Mouse (Mus musculus): ENCODE data around the gene Polr2g. TPM values are rescaled to one million over a fixed set of nuclear protein-coding genes. Genes with fewer than 3 reads are reported as not detected.
A peak's percentile ranks its signal among the peaks of the same experiment; 100 is the strongest.

The Polr2g gene
- total and polyA plus RNA-seq, 3 experiments = 53.4 to 56.3 (median 55.1) TPM

GRCm38 (mm10) chr19:8790171-8790570 lies 8.2 kb downstream of the Polr2g start:
- no peaks in the 10 kb centered on the region for H3K4me1 ChIP-seq (ENCODE audit: control insufficient read depth, insufficient read depth, low read length)
- H3K27ac ChIP-seq = no peak overlapping the region
- H3K4me3 ChIP-seq = no peak overlapping the region
- whole genome bisulfite sequencing = 75% methylated on average over 7 of the region's 7 CpGs
- TF ChIP-seq POLR2A (IDR thresholded peaks at IDR 0.05; ENCODE audit: insufficient read depth, low read depth, low read length) = no peak
- no peak for TF ChIP-seq EP300 (IDR thresholded peaks at IDR 0.05; ENCODE audit: insufficient read depth, low read depth, low read length)
- TF ChIP-seq CTCF (IDR thresholded peaks at IDR 0.05) = no peak
- intact Hi-C loops (cut with DNase I) = no loop called here
- H3K79me2 ChIP-seq (replicated peaks; ENCODE audit: control insufficient read depth, insufficient read depth, low read length) = no peaks in the 10 kb centered on the region
- H3K36me3 ChIP-seq (ENCODE audit: control insufficient read depth, insufficient read depth, low read length) = no peaks in the 10 kb centered on the region
- no peaks in the 10 kb centered on the region for H3K27me3 ChIP-seq (ENCODE audit: control insufficient read depth, insufficient read depth, low read length)
- no peak for DNase-seq
- H3K9ac ChIP-seq (ENCODE audit: low read depth, low read length) = no peak overlapping the region

- no peak for DNase-seq
- H3K79me2 ChIP-seq (replicated peaks; ENCODE audit: control insufficient read depth, insufficient read depth, low read length) = no peaks in the 10 kb centered on the region
- H3K4me3 ChIP-seq = no peak overlapping the region
- H3K36me3 ChIP-seq (ENCODE audit: control insufficient read depth, insufficient read depth, low read length) = no peaks in the 10 kb centered on the region
- H3K27me3 ChIP-seq (ENCODE audit: control insufficient read depth, insufficient read depth, low read length) = no peaks in the 10 kb centered on the region
- intact Hi-C loops (cut with DNase I) = no loop called here
- WGBS = 47% methylated on average over 1 of the region's 1 CpGs
- no peak overlapping the region for H3K9ac ChIP-seq (ENCODE audit: low read depth, low read length)
- TF ChIP-seq POLR2A (IDR thresholded peaks at IDR 0.05; ENCODE audit: insufficient read depth, low read depth, low read length) = no peak
- no peak for TF ChIP-seq EP300 (IDR thresholded peaks at IDR 0.05; ENCODE audit: insufficient read depth, low read depth, low read length)
- TF ChIP-seq CTCF (IDR thresholded peaks at IDR 0.05) = no peak
- no peak overlapping the region for H3K27ac ChIP-seq
- no peaks in the 10 kb centered on the region for H3K4me1 ChIP-seq (ENCODE audit: control insufficient read depth, insufficient read depth, low read length)
Measured at GRCm38 (mm10) chr19:8789171-8789570, 9.2 kb downstream of the Polr2g start.

GRCm38 (mm10) chr19:8788521-8788920 lies 9.9 kb downstream of the Polr2g start:
- Histone ChIP-seq H3K27me3 (ENCODE audit: control insufficient read depth, insufficient read depth, low read length) (no peaks in the 10 kb centered on the region), H3K79me2 (replicated peaks; ENCODE audit: control insufficient read depth, insufficient read depth, low read length) (no peaks in the 10 kb centered on the region), H3K36me3 (ENCODE audit: control insufficient read depth, insufficient read depth, low read length) (no peaks in the 10 kb centered on the region), H3K9ac (ENCODE audit: low read depth, low read length) (no peak overlapping the region), H3K4me1 (ENCODE audit: control insufficient read depth, insufficient read depth, low read length) (no peaks in the 10 kb centered on the region), H3K4me3 (no peak overlapping the region), H3K27ac (no peak overlapping the region)
- 51% methylated on average over 3 of the region's 3 CpGs for whole genome bisulfite sequencing
- TF ChIP-seq CTCF (IDR thresholded peaks at IDR 0.05) = no peak
- no peak for DNase-seq
- intact Hi-C loops (cut with DNase I) = no loop called here

GRCm38 (mm10) chr19:8786008-8786781 lies 12.2 kb downstream of the Polr2g start, which contains the start of gene Taf6l:
TSS of gene Taf6l (minus strand) at chr19:8786417.
- WGBS = under 1% methylated on average over 32 of the region's 32 CpGs

GRCm38 (mm10) chr19:8774951-8775421 lies 23.4 kb downstream of the Polr2g start:
- WGBS = 3% methylated on average over 20 of the region's 20 CpGs
- Histone ChIP-seq H3K27me3 (ENCODE audit: control insufficient read depth, insufficient read depth, low read length) (no peaks in the 10 kb centered on the region), H3K4me3 (peak overlapping the region; percentile 83), H3K27ac (peak overlapping the region; percentile 90), H3K9ac (ENCODE audit: low read depth, low read length) (peak overlapping the region; percentile 96), H3K79me2 (replicated peaks; ENCODE audit: control insufficient read depth, insufficient read depth, low read length) (peaks cover 1% of the 10 kb centered on the region; the same call in 1 of the 2 replicates), H3K36me3 (ENCODE audit: control insufficient read depth, insufficient read depth, low read length) (peaks cover 9% of the 10 kb centered on the region), H3K4me1 (ENCODE audit: control insufficient read depth, insufficient read depth, low read length) (peaks cover 11% of the 10 kb centered on the region)
- no peak for TF ChIP-seq CTCF (IDR thresholded peaks at IDR 0.05)
- TF ChIP-seq POLR2A (IDR thresholded peaks at IDR 0.05; ENCODE audit: insufficient read depth, low read depth, low read length) = no peak
- TF ChIP-seq EP300 (IDR thresholded peaks at IDR 0.05; ENCODE audit: insufficient read depth, low read depth, low read length) = no peak
- intact Hi-C loops (cut with DNase I) = loop anchor here (2.0 to 5.0 kb wide), 3 partner anchors 18 to 42 kb away; partner anchors contain the start of genes Nxf1, Polr2g and Ttc9c
- DNase-seq = no peak

More at GRCm38 (mm10) chr19:8786008-8786781, 12.2 kb downstream of the Polr2g start, which contains the start of gene Taf6l:
- Histone ChIP-seq H3K9ac (ENCODE audit: low read depth, low read length) (peak within 1 kb of the TSS; percentile 84), H3K79me2 (replicated peaks; ENCODE audit: control insufficient read depth, insufficient read depth, low read length) (no peaks in the 10 kb centered on the region), H3K4me1 (ENCODE audit: control insufficient read depth, insufficient read depth, low read length) (no peaks in the 10 kb centered on the region), H3K27me3 (ENCODE audit: control insufficient read depth, insufficient read depth, low read length) (no peaks in the 10 kb centered on the region), H3K36me3 (ENCODE audit: control insufficient read depth, insufficient read depth, low read length) (no peaks in the 10 kb centered on the region), H3K4me3 (peak within 1 kb of the TSS; percentile 84), H3K27ac (peak within 1 kb of the TSS; percentile 67)
- peak; percentile 89 to 95 for DNase-seq
- TF ChIP-seq EP300 (IDR thresholded peaks at IDR 0.05; ENCODE audit: insufficient read depth, low read depth, low read length) = 0 out of 2 replicates have a peak, but pooled peaks have one; percentile 60
- peak; percentile 68 for TF ChIP-seq CTCF (IDR thresholded peaks at IDR 0.05)
- no peak for TF ChIP-seq POLR2A (IDR thresholded peaks at IDR 0.05; ENCODE audit: insufficient read depth, low read depth, low read length)
- intact Hi-C loops (cut with DNase I) = no loop called here

Data from heart, adult 2 months (tissue).